Comparison of ENCODE assay signal across 15 mouse cellular contexts in genomic region chr12:3768391-3768790, GRCm38 (mm10). TPM values are rescaled to one million over a fixed set of nuclear protein-coding genes. Genes with fewer than 3 reads are reported as not detected.
DNase-seq lines count a peak whose midpoint lies in the region.
"Had no signal": no experiment of that assay in that cellular context is flagged by ENCODE, and none has a peak within 500 bp of the region (broad histone marks: within the 10 kb centered on the region; RNA-seq: fewer than 3 reads in every experiment).

No protein-coding gene starts in this region.

- DNase-seq in gastrocnemius, postnatal 25 days, result peak; percentile 43
- no peak for DNase-seq in gastrocnemius, postnatal 14 days
- DNase-seq in kidney, postnatal 25 days, result peak; percentile 36 to 73
- DNase-seq in kidney, postnatal 14 days, result no peak
- peak; percentile 62 for DNase-seq in skeletal muscle tissue, adult 2 months (ENCODE audit: low read depth, low spot score)
- DNase-seq in ovary, postnatal 36 days (ENCODE audit: low spot score), result no peak
- DNase-seq: adrenal gland, adult 2 months; adrenal gland, postnatal 14 days; cerebellum, adult 11 months; cerebellum, adult 2 months; cerebellum, adult 9-11 months; cerebellum, postnatal 25 days; forebrain, postnatal 0 days; gastrocnemius, postnatal 36 days; heart, adult 11 months had no signal

- intact Hi-C loops in gastrocnemius, postnatal 14 days (cut with DNase I; ENCODE audit: low total_unique reads), result no loop called here

RNA-seq across cellular contexts. Expression of gene Dnmt3a, which starts 37.4 kb away (rescaled TPM):
- 100 to 1,000 TPM; 107 to 110 TPM for total RNA-seq in gastrocnemius, postnatal 25 days (2021)
- 100 to 1,000 TPM; 119 to 137 TPM for total RNA-seq in gastrocnemius, postnatal 14 days (2021)

Comparison
In these comparisons a context has a peak if more than half of its experiments do, and no peak if none do; other contexts are left out.
1. DNase-seq: peak in gastrocnemius, postnatal 25 days (single experiment), kidney, postnatal 25 days (2 of 2) and skeletal muscle tissue, adult 2 months (single experiment); none in gastrocnemius, postnatal 14 days (single experiment), kidney, postnatal 14 days (single experiment) and ovary, postnatal 36 days (single experiment).